Mouse (Mus musculus) heart, embryonic 15.5 days (tissue): ENCODE measurements around the gene Cux2. TPM values are rescaled to one million over a fixed set of nuclear protein-coding genes. Genes with fewer than 3 reads are reported as not detected.

Experiments used
- ATAC-seq: fragments of 200-750 bp; cut with Nextera tagmentation; replicated peaks from 2 replicates; pipeline ENCODE4 v1.8.0; 2017; ENCODE audit warnings: low read depth, moderate TSS enrichment; ENCODE audit not compliant: insufficient number of reproducible peaks, insufficient read depth, low FRiP score
- H3K27ac ChIP-seq: fragments of 300-500 bp; sonication (generic); 2 replicates; pipeline ENCODE4 v1.5.1; 2015; ENCODE audit warnings: mild to moderate bottlenecking, inconsistent platforms
- H3K27me3 ChIP-seq: fragments of 300-500 bp; sonication (generic); 2 replicates; pipeline ENCODE4 v1.6.1; 2015; ENCODE audit warnings: inconsistent platforms
- H3K36me3 ChIP-seq: fragments of 300-500 bp; sonication (generic); 2 replicates; pipeline ENCODE4 v1.6.1; 2015; ENCODE audit warnings: mild to moderate bottlenecking, inconsistent platforms
- H3K4me1 ChIP-seq: fragments of 300-500 bp; sonication (generic); replicated peaks from 2 replicates; pipeline ENCODE4 v1.6.1; 2015; ENCODE audit warnings: inconsistent platforms
- H3K4me2 ChIP-seq: fragments of 300-500 bp; sonication (generic); 2 replicates; pipeline ENCODE4 v1.6.1; 2015; ENCODE audit warnings: inconsistent platforms, mild to moderate bottlenecking, moderate library complexity
- H3K4me3 ChIP-seq: fragments of 300-500 bp; sonication (generic); 2 replicates; pipeline ENCODE4 v1.5.1; 2015; ENCODE audit warnings: mild to moderate bottlenecking, inconsistent platforms
- H3K9ac ChIP-seq: fragments of 300-500 bp; sonication (generic); 2 replicates; pipeline ENCODE4 v1.6.1; 2015; ENCODE audit warnings: mild to moderate bottlenecking, inconsistent platforms
- H3K9me3 ChIP-seq: fragments of 300-500 bp; sonication (generic); replicated peaks from 2 replicates; pipeline ENCODE4 v1.6.1; 2016; ENCODE audit warnings: inconsistent platforms
- WGBS: fragments of 180-500 bp; shearing (Covaris S2); methylation state at CpG from one replicate; pipeline ENCODE4 v1.1.7; 2015; ENCODE audit warnings: mixed read lengths; 5-methylcytosine and 5-hydroxymethylcytosine counted together
- polyA plus RNA-seq: library from polyadenylated mRNA; unstranded; fragments of >200 nt; fragmentation: Nextera tagmentation; extraction: Ambion mirVana; gene quantifications from 2 replicates; pipeline ENCODE4 v1.2.1, GENCODE M21; 2015

The Cux2 gene
- polyA plus RNA-seq, 1 experiment from 2014 or later, result 3.9 TPM

DNA sequence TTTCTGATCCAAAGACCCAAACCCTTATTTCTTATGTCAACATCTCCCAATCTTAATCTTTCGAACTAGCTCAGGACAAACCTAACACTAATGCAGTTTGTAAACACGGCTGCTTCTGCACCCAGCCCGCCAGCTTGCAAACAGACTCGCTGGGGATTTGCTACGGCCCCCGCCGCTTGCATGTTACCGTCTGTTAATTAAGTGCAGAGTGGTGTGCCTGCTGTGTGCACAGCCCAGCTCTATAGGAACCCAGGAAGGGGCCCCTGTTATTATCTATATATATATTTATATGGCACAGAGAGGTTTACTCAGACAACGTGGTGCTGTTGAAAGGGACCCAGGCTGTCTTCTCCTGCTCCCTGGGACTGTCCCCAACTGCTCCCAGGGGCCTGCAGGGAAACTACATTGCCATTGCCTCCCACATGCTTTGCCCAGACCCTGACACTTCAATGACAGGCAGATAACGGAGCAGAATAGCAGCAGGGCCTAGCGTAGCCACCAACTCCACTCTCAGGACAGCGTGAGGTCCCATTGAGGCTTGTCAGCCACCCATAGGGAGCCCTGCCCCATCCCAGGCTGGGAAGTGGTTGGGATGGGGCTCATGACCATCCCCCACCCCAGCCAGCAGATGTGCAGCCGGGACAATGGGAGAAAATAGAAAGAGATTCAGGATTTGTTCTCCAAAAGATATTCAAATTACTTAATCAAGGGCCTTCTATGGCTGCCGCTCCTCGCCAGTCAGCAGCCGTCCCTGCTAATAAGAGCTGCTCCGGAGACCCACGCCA lies 111.6 kb downstream of the Cux2 start:
- WGBS, result 45% methylated on average over 18 of the region's 18 CpGs
- H3K27me3 ChIP-seq, result peaks cover 4% of the 10 kb centered on the region; the same call in 1 of the 2 replicates
- ATAC-seq, result peak; percentile 58; the same call in 1 of the 2 replicates

DNA sequence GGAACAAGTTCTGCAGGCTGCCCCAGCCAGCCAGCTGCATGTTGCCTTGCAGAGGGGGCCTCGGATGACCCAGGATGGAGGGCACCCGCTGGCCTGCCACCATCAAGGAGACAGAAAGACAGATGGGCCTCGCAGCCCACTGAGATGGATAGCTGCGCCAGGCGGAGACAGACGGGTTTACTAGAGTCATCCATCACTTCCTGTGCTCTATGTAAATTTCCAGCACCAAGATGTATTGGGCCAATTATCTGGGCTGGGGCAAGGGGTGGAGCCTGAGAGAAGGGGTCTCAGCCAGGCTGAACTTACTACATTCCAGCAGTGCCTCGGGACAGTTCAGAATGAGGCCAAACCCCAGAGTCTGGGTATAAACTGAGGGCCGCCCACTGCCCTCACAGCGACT lies 119.6 kb downstream of the Cux2 start:
- Histone ChIP-seq H3K4me3 (no peak overlapping the region), H3K27me3 (peaks cover 16% of the 10 kb centered on the region), H3K9ac (no peak overlapping the region), H3K9me3 (no peaks in the 10 kb centered on the region), H3K27ac (no peak overlapping the region), H3K36me3 (no peaks in the 10 kb centered on the region), H3K4me2 (no peak overlapping the region), H3K4me1 (no peaks in the 10 kb centered on the region; the same call in 1 of the 2 replicates)
- ATAC-seq, result no peak
- 48% methylated on average over 9 of the region's 9 CpGs for WGBS

More for the DNA sequence above, 111.6 kb downstream of the Cux2 start:
- Histone ChIP-seq H3K4me1 (peaks cover 20% of the 10 kb centered on the region), H3K36me3 (no peaks in the 10 kb centered on the region), H3K4me3 (no peak overlapping the region), H3K9me3 (no peaks in the 10 kb centered on the region), H3K4me2 (no peak overlapping the region), H3K27ac (no peak overlapping the region), H3K9ac (no peak overlapping the region)

- Histone ChIP-seq H3K4me3 (no peak overlapping the region), H3K9ac (no peak overlapping the region), H3K4me1 (no peaks in the 10 kb centered on the region; the same call in 1 of the 2 replicates), H3K27ac (no peak overlapping the region), H3K36me3 (no peaks in the 10 kb centered on the region), H3K27me3 (peaks cover 31% of the 10 kb centered on the region), H3K9me3 (no peaks in the 10 kb centered on the region), H3K4me2 (no peak overlapping the region)
- WGBS, result 58% methylated on average over 17 of the region's 17 CpGs
- no peak; the same call in 1 of the 2 replicates for ATAC-seq
Measured at GRCm38 (mm10) chr5:121928362-121929000, 121.4 kb downstream of the Cux2 start.

GRCm38 (mm10) chr5:121926543-121926814 lies 123.4 kb downstream of the Cux2 start:
- Histone ChIP-seq H3K27me3 (peaks cover 35% of the 10 kb centered on the region), H3K36me3 (no peaks in the 10 kb centered on the region), H3K9me3 (no peaks in the 10 kb centered on the region), H3K4me2 (no peak overlapping the region), H3K27ac (no peak overlapping the region), H3K4me3 (no peak overlapping the region), H3K4me1 (no peaks in the 10 kb centered on the region; the same call in 1 of the 2 replicates), H3K9ac (no peak overlapping the region)
- WGBS, result 4% methylated on average over 2 of the region's 2 CpGs
- ATAC-seq, result no peak

DNA sequence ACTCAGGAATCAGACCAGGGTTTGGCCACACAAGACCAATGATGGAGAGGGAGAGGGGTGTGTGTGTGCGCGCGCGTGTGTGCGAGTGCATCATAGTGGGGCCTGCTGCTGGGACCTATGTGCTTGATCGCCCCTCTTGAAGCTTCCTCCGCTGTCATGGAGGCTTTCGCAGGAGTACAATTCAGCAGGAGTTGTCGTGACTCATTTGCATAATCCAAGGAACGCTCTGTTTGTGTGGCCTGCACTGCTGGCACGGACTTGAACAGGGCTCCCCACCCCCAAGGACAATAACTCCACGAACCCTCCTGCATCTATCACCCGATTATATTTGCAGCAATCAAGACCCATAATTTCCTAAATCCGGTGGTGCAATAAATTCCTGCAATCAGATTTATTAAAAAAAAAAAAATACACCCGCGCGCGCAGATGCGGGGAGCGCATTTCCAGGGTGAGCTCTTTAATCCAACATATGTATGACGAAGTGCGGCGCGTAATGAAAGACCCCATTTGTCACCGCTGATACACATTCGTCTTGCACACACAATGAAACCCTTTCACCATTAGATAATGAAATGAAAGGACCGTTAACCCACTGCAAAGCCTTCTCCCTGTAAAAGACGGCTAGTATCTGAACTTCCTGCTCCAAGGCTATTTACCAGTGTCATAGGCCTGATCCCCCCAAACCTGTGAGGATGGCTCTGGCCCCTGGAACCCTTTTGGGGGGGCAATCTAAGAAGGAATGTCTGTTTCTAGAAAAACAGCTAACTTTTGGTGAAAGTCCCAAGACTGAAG lies 124.0 kb downstream of the Cux2 start:
- Histone ChIP-seq H3K9me3 (no peaks in the 10 kb centered on the region), H3K36me3 (no peaks in the 10 kb centered on the region), H3K4me3 (no peak overlapping the region), H3K27me3 (peaks cover 35% of the 10 kb centered on the region), H3K4me2 (no peak overlapping the region), H3K27ac (no peak overlapping the region), H3K9ac (no peak overlapping the region), H3K4me1 (no peaks in the 10 kb centered on the region; the same call in 1 of the 2 replicates)
- WGBS, result 47% methylated on average over 28 of the region's 28 CpGs
- no peak for ATAC-seq

DNA sequence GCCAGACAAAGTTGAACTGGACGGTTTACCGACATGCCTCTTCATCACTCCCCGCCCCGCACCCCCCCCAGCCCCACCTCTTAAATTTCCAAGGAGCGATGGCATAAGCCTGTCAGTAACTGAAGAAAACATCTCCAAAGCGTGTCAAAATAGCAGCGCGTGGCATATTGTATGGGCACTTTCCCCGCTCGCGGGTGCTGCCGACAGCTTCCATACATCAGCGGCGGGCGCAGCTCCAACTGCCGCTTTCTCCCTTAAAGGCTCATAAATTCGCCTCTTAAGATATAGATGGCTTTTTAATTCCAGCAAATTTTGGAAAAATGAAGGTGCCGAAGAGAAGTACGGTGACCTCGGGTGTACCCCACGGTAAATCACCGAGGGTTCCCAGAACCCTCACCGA lies 124.6 kb downstream of the Cux2 start:
- Histone ChIP-seq H3K9me3 (no peaks in the 10 kb centered on the region), H3K27me3 (peaks cover 35% of the 10 kb centered on the region), H3K9ac (no peak overlapping the region), H3K27ac (no peak overlapping the region), H3K4me1 (no peaks in the 10 kb centered on the region; the same call in 1 of the 2 replicates), H3K36me3 (no peaks in the 10 kb centered on the region), H3K4me3 (no peak overlapping the region), H3K4me2 (no peak overlapping the region)
- ATAC-seq, result no peak
- 37% methylated on average over 23 of the region's 23 CpGs for WGBS

DNA sequence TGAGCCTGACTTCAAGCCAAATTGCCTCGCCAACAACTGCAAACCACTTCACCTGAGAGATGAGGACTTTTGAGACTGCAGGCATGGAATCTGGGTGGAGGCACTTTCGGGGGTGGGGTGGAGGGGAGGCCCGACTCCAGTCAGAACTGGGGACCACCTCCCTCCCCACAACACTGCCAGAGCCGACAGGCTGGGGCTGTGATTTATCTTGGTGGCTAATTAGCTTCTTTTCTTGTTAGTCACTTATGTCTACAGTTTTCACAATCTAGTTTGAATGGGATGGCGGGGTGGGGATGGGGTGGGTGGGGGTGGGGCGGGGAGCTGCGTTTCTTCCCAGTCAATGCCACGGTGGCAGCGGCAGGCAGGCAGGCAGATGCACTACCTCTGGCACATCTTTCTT lies 125.5 kb downstream of the Cux2 start:
- H3K9me3 ChIP-seq, result no peaks in the 10 kb centered on the region
- ATAC-seq, result no peak
- no peak overlapping the region for H3K9ac ChIP-seq
- WGBS, result 25% methylated on average over 9 of the region's 9 CpGs
- H3K27me3 ChIP-seq, result peaks cover 35% of the 10 kb centered on the region
- H3K4me3 ChIP-seq, result no peak overlapping the region
- H3K4me2 ChIP-seq, result no peak overlapping the region
- H3K36me3 ChIP-seq, result no peaks in the 10 kb centered on the region
- no peaks in the 10 kb centered on the region; the same call in 1 of the 2 replicates for H3K4me1 ChIP-seq
- no peak overlapping the region for H3K27ac ChIP-seq

GRCm38 (mm10) chr5:121922942-121923826 lies 126.7 kb downstream of the Cux2 start:
- no peaks in the 10 kb centered on the region for H3K36me3 ChIP-seq
- no peaks in the 10 kb centered on the region for H3K9me3 ChIP-seq
- H3K9ac ChIP-seq, result no peak overlapping the region
- H3K4me3 ChIP-seq, result no peak overlapping the region
- ATAC-seq, result no peak
- H3K4me2 ChIP-seq, result no peak overlapping the region
- 73% methylated on average over 17 of the region's 17 CpGs for WGBS
- H3K27me3 ChIP-seq, result peaks cover 38% of the 10 kb centered on the region
- H3K27ac ChIP-seq, result no peak overlapping the region
- no peaks in the 10 kb centered on the region; the same call in 1 of the 2 replicates for H3K4me1 ChIP-seq

DNA sequence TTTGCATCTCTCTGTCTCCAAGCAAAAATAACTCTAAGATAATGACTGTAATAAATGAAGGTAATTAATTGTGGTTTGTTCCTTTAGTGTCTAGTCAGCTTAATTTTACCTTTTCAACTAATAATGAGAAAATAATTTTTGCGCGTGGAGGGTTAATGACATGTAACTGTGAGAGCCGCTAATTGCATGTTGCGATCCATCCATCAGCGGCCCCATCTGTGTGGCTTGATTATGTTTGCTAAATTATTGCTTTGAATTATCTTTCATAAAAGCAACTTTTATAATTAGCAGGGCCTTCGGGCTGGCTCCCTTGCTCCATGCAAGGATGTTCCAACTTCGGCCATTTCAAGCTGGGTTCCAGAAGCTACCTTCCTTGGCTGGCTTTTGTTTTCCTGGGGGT lies 130.7 kb downstream of the Cux2 start:
- no peak for ATAC-seq
- H3K9me3 ChIP-seq, result no peaks in the 10 kb centered on the region
- no peak overlapping the region for H3K4me2 ChIP-seq
- H3K4me1 ChIP-seq, result peaks cover under 1% of the 10 kb centered on the region; the same call in 1 of the 2 replicates
- H3K4me3 ChIP-seq, result no peak overlapping the region
- peaks cover 12% of the 10 kb centered on the region for H3K27me3 ChIP-seq
- no peak overlapping the region for H3K27ac ChIP-seq
- H3K36me3 ChIP-seq, result no peaks in the 10 kb centered on the region
- 91% methylated on average over 7 of the region's 7 CpGs for WGBS
- no peak overlapping the region for H3K9ac ChIP-seq

DNA sequence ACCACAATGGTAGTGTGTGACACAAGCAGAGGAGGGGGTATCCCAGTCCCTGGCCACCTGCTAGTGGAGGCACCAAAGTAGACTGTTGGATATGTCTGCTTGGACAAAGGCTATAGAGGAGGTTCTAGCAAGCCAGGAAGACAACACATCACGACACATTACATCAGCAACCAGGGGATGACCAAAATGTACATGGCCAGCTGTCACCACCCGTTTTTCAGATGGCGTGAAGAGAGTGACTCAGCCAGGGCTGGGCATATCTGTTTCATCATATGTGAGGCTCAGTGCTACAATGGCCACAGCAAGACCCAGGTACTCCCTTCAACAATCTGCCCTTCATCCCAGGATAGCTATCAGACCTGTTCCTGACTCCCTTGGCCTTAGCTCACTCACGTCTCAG lies 133.1 kb downstream of the Cux2 start:
- Histone ChIP-seq H3K4me3 (no peak overlapping the region), H3K4me2 (no peak overlapping the region), H3K27me3 (0 out of 2 replicates have a peak, but pooled peaks cover 3% of the 10 kb centered on the region), H3K4me1 (peaks cover 5% of the 10 kb centered on the region), H3K9me3 (no peaks in the 10 kb centered on the region), H3K27ac (no peak overlapping the region), H3K9ac (no peak overlapping the region), H3K36me3 (no peaks in the 10 kb centered on the region)
- no peak for ATAC-seq
- 74% methylated on average over 4 of the region's 4 CpGs for WGBS
